Mouse (Mus musculus) ovary, adult 18-20 months (tissue): ENCODE measurements around the gene Gm6871.
A peak's percentile ranks its signal among the peaks of the same experiment; 100 is the strongest.
"Not testable (repeated sequence)": the region's sequence is repeated elsewhere in the genome, so short reads cannot be mapped to it uniquely, and the experiment has no call there.

Experiments used
- DNase-seq: peaks from one replicate; pipeline ENCODE4 v3.0.0; 2022; ENCODE audit warnings: low spot score, mixed read lengths

Gm6871 gene

GRCm38 (mm10) chr7:41573562-41573961, at the start of gene Gm6871:
TSS of gene Gm6871 (minus strand) at chr7:41573662.
- not testable (repeated sequence) for DNase-seq

DNA sequence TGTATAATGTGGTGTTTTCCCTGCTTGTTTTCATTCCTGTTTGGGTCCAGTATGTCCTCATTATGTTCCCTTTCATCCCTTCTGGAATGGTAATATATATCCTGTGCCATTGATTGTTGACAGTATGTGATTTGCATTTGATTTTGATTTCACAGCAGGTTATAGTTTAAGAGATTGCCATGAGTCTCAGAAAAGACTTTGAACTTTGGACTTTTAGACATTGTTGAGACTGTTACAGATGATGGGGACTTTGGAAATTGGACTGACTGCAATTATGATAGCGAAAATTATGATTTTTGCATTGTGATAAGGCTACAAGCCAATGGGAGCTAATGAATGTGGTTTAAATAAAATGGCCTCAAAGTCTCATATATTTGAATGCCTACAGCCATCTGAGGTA, 42.8 kb upstream of the Gm6871 start:
- not testable (repeated sequence) for DNase-seq

DNA sequence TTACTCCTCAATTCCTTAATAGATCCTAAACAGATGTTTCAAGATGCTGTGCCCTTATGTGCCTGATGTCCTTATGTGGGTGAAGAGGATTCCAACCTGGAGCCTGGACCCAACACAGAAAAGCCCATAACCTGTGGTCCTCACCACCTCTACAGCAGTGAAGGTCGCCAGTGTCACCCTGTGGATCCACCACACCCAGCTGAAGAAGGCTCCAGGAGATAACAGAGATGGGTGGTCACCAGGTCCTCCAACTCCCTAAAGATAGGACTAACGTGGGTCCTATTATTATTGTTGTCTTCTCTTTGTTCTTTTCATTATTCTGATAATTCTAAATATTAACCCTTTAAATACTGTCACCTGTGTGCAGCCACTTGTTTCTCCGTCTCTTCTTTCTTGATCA, 38.2 kb upstream of the Gm6871 start:
- no peak for DNase-seq

DNA sequence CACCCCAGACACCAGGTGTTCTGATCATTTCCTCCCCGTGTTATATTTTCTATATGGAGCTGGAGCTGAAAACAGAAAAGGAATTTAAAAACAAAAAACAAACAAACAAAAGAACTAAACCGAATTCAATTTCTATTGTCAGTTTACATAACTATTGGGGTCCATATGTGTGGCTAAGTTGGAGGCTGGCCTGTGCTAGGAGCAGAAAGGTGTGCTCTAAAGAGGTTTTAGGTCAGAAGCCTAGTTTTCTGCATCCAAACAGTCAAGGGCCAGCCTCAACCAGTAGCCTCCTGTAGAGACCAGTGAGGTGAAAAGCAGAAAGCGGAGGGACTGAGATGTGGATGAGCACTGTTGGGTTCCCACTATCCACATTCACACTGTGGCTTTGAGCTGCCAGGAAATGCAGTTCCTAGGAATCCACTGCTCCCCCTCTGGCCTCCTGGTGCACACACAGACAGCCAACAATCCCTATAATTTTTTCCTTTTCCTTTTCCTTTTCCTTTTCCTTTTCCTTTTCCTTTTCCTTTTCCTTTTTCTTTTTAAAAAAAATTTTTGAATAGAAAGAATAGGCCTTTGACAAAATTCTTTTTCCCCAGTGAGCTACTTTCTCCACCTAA, 26.6 kb upstream of the Gm6871 start:
- DNase-seq = no peak

GRCm38 (mm10) chr7:41599034-41599813, 25.8 kb upstream of the Gm6871 start, which contains the start of gene 2610021A01Rik:
TSS of gene 2610021A01Rik (plus strand) at chr7:41599230.
- DNase-seq = peak; percentile 87

GRCm38 (mm10) chr7:41598615-41599014, 25.2 kb upstream of the Gm6871 start:
- DNase-seq = no peak

DNA sequence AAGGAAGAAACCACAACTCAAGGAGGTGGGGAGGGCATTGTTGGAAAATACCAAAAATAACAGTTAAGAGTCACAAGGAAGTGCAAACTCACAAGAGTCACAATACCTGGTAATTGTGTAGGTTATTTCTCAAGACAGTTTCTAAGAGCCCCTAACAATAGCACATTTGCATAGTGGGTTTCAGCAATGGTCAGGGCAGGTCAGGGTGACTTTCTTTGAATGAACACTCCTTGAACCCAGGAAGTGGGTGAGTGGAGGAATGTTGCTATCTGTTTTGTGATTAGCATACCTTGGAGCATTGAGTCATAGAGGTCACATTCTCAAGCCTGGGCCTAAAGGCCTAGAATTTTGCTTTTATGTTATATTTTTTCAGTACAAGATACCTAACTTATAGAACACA, 14.4 kb upstream of the Gm6871 start:
- not testable (repeated sequence) for DNase-seq

DNA sequence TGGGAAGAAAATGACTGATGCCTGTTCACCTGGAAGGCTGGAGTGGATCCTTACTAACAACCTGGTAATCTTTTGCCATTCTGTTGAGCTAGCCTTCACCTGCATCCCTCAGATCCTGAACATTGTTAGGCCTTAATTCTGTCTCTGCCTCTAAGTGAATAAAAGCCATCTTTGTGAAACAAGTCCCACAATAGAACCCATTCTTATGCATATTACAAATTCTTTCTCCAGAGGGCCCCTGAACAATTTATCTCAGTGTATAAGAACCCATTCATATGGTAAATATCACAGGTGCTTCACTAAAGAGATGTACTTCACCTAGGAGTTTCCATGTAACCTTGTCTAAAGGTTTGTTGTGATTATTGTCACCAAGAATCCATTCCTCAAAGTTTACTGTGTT, 8.6 kb upstream of the Gm6871 start:
- no peak for DNase-seq

DNA sequence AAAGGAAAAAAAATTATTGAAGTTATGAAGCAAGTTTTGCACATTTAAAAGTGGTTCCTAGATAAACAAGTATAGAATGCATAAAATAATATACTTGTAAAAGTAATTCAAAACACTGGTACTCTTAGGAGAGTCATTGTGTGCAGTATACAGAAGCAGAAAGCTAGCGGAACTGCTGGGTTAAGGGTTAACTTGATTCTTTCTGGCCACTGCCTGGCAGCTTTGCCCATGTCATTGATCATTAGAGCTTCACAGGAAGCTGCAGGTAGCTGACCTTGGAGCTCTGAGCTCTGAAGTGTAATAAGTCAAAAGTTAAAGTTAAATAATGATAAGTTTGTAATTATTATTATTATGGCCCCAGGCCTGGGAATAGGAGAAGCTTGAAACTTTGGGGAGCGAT, 4.5 kb upstream of the Gm6871 start:
- DNase-seq = no peak

DNA sequence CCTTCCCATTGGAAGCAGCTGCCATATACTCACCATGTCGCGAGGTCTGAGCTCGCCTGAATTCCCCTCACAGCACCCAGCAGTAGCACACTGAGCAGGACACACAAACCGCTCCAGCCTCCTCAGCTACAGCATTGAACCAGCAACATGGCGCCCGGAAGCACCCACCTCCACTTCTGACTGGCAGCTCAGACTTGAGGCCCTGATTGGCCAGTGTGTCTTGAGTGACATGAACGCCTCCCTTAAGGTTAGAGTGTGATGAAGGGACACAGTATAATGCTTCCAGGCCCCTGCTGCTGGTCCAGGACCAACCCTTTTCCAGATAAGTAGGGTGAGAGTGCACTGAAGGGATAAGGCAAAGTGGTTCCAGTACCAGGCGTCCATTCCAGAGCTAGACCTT, 12.8 kb downstream of the Gm6871 start:
- DNase-seq = no peak

DNA sequence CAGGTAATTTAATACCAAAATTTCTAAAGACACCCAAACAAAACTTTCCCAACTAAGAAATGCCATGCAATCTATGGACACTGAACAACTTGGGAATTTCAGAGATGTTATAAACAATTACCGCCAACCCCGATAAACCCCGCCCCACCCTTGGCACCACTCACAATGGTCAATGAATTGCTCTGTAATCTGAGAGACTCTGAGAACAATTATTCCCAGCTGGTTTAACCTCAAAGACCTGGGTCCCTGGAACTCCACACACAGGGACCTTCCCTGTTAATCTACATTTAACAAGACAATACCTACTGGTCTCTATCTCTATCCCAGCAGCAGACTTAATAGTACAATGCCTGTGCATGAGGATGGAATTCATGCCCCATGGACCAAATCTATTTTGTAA, 60.8 kb downstream of the Gm6871 start:
- no peak for DNase-seq

DNA sequence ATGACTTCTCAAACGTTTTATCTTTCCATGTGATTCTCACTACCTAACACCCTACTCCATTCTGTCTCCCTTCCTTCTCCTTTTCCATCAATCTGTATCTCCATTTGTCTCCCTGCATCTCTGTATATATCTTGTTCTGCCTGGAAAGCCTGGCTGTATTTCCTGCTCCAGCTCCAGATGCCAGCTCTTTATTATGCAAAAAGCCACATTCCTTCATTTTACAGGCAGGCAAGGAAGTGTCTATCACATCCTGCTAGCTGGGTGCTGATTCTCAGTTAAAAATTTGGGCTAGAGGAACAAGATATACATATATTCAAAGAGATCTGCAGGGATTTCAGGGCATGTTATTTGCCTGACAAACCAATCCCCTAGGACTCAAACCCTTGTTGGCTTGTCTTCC, 61.3 kb downstream of the Gm6871 start:
- no peak for DNase-seq

GRCm38 (mm10) chr7:41502402-41502801, 71.1 kb downstream of the Gm6871 start:
- DNase-seq = no peak

- peak; percentile 37 for DNase-seq
Observed at GRCm38 (mm10) chr7:41500151-41500934, 73.1 kb downstream of the Gm6871 start.

DNA sequence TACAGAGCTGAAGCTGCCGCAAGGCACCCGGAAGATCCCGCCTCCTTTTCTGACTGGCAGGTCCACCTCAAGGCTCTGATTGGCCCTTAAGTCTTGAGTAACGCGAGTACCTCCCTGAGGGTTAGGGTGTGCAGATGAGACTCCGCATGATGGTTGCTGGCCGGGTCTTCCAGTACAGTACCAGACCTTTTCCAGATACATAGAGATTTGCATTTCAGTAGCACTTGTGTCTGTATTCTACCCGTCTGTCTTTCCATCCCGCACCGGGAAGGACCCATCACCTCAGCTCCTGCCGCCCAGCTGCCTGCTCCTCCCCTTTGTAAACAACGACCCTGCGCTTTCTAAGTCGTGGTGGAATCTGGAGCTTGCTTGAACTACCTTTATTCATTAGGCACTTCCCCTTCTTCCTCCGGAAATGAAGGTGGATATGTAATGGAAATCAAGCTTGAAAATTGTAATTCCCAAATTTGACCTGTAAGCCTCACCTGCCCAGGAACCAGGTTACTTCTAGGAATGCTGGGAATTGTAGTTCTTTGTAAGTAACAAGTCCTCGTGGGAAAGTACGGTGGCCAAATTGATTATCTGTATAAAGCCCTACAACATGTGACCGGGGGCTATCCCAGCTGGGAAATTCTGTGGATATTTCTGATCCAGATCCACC, 73.9 kb downstream of the Gm6871 start, which contains the start of the genes Gm20449 and AW146154:
TSS of gene Gm20449 (minus strand) at position 29 of the 661 bp plus-strand sequence.
TSS of gene AW146154 (minus strand) at position 502 of the 661 bp plus-strand sequence.
- DNase-seq = peak; percentile 95

- not testable (repeated sequence) for DNase-seq
Observed at GRCm38 (mm10) chr7:41499018-41499388, 74.5 kb downstream of the Gm6871 start.

DNA sequence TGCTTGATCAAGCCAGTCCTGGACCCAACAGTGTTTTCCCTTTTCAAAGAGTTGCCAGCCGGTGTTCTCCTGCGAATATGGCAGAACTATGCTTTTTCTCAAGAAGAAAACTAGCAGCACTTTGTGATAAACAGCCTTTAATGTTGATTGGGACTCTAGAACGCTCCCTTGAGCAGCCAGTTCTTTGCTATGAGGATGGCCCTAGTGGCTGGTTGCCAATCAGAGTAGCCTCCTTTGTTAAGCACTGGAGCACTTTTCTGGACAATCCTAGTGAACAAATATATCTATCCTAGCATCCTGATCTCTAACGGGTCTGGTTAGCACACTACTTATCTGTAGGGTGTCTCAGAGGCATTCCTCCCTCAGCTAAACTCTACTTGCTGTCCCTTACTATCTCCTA, 75.0 kb downstream of the Gm6871 start:
- not testable (repeated sequence) for DNase-seq

- no peak for DNase-seq
Observed at GRCm38 (mm10) chr7:41497871-41498270, 75.6 kb downstream of the Gm6871 start.
